Mouse (Mus musculus): Measurements from ENCODE around the gene Esr2.

DNA sequence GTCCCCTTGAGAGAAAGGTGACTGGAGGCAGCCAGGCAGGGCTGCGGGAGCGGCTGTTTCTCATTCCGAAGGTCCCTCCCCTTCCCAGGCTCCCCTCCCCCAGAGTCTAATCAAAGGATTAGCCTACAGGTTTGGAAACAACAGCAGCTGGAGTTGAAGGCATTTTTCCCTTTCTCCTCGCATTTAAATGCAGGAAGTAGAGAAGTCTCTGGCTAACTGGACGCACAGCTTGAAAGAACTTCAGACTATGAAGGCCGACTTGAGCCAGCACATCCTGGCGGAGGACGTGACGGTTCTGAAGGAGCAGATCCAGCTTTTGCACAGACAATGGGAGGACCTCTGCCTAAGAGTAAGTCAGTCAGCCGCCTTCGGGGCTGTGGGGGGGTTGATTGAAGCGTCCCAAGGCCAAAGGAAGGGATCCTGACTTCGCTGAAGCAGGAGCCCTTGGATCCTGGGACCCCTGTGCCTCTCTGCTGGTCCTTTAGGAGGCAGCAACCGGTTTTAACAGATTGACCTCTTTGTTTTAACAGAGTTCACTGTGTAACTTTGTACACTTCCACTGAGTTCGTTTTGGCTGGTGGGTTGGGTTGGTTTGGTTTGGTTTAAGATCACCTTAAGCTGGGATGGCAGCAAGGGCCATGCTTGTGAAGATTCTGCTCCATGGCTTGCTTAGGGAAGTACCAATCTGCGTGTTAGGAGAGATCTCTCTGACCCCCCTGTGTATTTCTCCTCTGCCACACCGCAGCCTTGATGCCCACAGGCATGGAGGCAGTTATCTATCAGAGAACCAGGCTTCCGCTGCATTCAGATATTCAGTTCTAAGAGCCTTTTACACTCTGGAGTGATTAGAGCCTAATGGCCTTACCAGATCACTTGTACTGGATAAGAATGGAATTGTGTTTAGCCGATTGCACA, 104.9 kb downstream of the Esr2 start:
- TF ChIP-seq POLR2A (IDR thresholded peaks at IDR 0.05; ENCODE audit: borderline replicate concordance, extremely low read depth, insufficient read depth, insufficient read length, poor library complexity, severe bottlenecking) (no peak), CTCF (IDR thresholded peaks at IDR 0.05; ENCODE audit: borderline replicate concordance, extremely low read depth, insufficient read depth, insufficient read length) (no peak)
